Mouse (Mus musculus) spleen, postnatal 14 days (tissue): ENCODE measurements around the gene Dus3l.

Experiments
- DNase-seq, 2 experiments: peaks; one replicate each; pipeline ENCODE4 v3.0.0; 2021 to 2022; ENCODE audit warnings: low spot score in 2 of 2

Gene Dus3l

DNA sequence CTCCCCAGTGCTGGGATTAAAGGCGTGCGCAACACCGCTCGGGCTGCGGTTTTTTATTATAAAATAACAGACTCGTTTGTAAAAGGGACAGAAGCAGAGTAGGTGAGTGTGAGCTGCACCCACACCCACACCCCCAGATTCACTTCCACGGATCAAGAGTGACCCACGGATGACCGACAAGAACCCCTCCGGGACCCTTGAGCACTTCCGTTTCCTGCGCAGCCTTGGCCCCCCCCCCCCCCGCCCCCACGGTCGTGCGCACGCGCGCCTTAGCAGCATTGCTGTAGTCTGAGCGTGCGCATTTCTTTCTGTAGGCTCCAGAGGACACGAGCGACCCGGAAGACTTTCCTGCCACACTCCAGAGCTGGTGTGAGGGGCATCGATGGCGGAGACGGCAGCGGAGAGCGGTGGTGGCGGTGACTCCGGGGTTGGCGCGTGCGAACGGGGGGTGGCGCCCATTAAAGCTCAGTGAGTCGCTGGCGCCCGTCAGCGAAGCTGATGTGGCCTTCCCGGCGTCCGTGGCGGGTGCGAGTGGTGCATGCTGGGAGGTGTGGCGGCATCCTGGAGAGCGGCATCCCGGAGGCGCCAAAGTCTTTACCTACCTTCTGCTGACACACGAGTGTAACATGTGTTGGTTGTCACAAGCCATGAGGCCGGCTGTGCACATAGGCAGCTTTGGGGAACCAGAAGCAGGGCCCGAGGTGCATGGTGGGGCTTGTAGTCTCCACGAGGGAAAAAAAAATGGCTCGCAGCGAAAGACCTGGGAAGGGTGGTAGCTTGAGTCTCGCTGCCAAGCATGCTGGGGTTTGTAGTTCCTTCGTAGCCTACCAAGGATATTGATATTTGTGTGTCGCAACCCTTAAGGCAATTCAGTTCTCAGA, at the start of gene Dus3l:
Gene Dus3l, plus strand, starts transcription at position 284 of the 881 bp plus-strand sequence.
- peak; percentile 71 to 81 for DNase-seq

DNA sequence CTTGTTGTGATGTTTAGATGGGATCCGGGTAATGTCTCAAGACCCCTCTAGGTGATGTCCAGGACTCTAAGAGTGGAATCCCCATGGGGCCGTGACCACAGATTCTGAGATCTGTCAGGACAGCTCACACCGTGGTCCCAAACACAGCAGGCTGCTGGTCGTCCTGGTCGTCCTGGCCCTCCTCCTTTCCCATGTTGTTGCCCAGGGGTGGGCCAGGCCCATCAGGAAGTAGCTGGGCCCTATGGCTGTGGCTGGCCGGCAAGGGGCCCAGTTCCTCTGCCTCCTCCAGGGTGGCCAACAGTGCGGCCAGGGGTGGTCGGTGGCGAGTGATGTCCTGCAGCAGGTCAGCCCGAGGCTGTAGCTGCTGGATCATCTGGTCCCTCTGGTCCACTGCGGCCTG, 49.2 kb upstream of the Dus3l start:
- no peak for DNase-seq

GRCm38 (mm10) chr17:56715914-56716654, 48.5 kb upstream of the Dus3l start:
- no peak for DNase-seq

DNA sequence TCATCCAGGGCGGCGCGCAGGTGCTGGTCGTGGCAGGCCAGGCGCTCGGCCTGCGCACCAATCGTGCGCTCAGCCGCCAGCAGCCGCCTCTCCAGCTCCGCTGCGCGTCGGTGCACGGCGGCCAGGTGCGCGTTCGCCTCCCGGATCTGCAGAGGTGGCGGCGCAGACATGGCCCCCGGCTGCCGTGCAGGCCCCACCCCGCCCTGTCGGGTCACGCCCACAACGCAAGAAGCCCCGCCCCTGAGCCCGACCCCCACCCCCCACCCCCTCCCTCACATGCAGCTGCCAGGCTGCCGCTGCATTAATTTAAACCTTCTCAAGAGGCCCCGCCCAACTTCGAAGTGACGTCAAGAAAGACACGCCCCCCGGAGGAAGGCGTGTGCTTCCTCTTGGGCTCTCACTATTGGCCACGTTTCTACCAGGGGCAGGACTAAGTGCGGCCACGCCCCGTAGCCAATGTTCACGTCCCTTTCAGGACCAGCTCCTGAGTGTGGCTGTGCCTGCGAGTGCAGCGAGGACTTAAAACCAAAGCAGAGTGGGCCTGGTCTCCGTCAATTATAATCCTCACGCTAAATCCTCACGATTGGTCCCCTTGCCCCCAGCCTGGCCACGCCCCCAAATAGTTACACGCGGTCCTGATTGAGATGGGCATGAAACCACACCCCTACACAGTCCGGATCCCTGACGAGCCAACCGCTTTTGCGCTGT, 47.7 kb upstream of the Dus3l start:
- peak; percentile 90 to 94 for DNase-seq

- peak; percentile 86 to 92 for DNase-seq
These were observed 47.0 kb upstream of the Dus3l start, which contains the start of the genes Ndufa11 and Vmac for GRCm38 (mm10) chr17:56717363-56718058. Gene Ndufa11 (plus strand): TSS chr17:56717767. Gene Vmac (minus strand): TSS chr17:56718022.

- no peak for DNase-seq
These were observed 42.1 kb upstream of the Dus3l start for GRCm38 (mm10) chr17:56722441-56722840.

DNA sequence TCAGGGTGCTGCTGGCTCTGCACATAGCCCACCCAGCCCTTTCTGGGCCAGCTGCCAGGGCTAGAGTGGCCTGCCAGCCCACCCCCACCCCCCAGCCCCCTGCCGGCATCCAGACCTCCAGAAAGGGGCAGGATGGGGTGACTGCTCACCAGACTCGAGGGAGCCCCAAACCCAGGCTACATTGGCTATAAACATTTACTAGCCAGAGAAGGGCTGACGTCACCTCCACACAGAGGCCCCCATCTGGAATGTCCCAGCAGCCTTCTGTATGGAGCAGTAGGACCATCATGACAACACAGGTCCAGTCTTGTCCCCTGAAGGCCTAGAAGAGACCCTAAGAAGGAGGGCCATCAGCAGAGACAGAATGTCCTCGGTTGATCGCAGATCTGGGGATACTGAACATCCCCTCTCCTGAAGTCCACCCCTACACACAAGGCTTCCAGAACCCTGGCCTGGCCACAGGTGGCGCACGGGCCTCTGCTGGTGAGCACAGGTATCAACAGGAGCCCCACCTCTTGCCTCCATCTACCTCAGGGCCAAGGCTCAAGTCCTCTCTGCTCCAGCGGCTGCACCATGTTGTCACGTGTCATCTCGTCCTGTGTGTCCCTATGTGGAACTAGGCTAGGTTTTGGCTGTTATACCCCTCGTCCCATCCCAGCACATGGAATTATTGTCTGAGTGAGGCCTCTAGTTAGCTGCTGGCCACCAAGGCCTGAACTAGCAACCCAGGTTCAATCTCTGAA, 41.0 kb upstream of the Dus3l start:
- no peak for DNase-seq

DNA sequence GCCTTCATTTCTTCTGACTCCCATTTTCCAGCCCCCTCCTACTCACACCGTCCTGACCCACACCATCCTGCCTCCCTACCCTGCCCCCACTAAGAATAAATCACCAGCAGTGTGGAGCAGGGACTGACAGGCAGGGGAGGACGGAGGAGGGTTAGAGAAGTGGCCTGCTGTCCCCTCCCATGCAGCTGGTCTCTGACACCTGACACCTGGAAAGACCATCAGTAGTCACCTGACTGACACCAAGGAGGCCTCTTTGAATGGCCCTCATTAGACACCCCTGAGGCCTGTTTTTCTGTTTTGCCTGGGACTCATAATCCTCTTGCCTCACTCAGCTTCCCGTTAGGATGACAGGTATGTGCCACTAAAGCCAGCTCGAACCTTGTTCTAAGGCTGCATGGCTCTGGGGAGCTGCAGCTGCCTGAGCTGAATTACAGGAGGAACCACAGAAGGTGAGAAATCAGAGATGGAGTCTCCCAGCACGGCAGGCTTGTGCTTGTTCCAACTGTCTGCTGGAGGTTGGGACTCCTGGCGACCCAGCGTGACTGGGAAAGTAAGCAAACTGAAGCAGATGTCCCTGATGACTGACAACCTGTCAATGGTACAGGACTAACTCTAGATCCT, 37.4 kb upstream of the Dus3l start:
- DNase-seq: no peak

DNA sequence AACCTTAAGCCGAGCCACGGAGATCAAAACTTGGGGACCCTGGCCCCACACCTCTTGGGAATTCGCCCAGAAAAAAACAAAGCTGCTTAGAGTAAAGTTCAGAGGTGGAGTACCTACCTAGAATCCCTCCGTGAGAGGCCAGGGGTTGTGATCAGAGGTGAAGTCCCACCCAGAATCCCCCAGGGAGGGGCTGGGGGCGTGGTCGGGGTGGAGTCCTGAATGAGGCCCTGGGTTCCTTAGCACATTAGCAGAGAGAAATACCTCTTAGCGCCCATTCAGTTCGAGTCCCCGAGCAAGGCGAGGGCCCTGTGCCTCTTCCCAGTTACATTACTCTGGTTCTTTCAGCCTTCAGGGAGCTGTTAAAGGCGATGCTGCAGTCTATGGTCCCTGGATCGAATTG, 36.9 kb upstream of the Dus3l start:
- DNase-seq: no peak

DNA sequence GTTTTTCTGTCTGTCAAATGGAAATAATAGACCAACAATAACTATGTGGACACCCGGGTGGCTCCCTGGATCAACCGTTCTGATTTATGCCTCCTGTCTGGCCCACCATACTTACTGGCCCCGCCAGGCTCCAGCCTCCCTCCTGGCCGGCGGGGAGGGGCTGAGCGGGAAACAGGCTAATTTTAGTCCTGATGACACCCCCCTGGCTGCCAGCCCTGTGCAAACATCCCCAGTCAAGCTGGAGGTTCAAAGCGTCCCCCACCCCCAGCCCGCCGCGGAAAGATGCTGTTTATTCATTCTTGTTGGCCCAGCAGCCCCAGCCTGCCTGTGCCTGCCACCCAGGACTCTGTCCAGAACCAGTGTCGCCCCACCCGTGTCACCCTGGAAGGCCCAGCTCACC, 36.4 kb upstream of the Dus3l start:
- no peak for DNase-seq

DNA sequence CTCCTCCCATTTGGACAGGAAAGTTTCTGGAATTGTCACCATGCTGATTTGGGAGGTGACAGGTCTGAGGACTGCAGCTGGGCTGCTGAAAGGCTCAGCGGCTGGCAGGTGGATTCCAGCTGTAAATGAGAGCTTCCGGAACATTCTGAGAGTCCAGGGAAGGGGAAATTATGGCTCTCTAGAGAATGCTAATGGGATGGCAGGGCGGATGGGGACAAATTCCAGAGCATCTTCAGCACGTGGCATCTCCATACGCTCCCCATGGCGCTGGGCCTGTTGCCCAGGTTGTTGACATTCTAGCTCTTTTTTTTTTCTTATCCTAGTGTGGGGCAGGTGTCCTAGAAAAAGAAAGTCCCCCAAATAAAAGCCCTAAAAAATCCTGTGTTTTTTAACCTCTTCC, 35.4 kb upstream of the Dus3l start:
- DNase-seq: no peak

DNA sequence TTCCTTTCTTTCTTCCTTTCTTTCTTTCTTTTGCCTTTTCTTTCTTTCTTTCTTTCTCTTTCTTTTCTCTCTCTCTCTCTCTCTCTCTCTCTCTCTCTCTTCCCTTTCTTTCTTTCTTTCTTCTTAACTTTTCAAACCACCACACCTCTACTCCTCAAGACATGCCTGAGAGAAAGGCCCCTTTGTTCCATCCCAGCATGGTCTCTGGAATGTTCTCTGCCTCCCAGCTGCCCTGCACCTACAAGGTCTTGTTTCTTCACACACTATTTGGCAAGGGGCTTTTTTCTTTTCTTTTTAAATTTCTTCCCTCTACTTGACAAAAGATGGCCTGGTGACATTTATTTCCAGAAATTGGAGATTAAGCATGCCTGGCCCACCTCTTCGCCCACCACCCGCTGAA, 34.9 kb upstream of the Dus3l start:
- DNase-seq: no peak

DNA sequence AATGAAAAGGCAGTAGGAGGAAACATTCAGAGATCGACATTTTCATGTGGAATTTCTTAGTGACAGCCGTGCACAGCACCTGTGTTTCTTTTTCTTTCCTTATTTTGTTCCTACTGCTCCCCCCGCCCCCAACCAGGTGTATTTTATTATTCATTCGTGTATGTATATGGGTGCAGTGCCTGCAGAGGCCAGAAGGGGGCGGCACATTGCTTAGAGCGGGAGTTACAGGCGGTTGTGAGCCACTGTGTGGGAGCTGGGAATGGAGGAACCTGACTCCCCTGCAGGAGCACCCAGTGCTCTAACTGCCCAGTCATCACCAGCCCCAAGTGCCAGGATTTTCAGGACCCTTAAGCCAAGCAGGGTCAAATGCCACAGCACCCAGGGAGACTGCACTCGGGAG, 28.0 kb upstream of the Dus3l start:
- DNase-seq: no peak

- DNase-seq: no peak
These were observed 26.3 kb upstream of the Dus3l start for GRCm38 (mm10) chr17:56738221-56738620.

- DNase-seq: no peak
These were observed 24.3 kb upstream of the Dus3l start for GRCm38 (mm10) chr17:56740118-56740787.

DNA sequence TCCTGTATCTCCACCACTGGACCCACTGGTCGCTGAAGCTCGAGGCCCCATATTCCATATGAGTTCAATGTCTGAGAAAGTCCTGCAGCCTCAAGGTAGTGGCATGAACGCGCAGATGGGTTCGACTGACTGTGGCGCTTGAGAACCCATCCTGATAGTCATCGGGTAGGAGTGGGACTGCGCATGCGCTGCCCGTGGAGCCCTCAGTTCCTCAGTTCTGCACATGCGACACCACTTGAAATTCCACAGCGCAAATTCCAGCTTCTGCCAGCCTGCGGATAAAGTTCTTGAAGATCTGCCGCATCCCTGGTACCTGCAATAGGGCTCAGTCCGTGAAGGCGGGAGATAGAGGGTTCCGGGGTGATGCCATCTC, 23.8 kb upstream of the Dus3l start:
- no peak for DNase-seq

DNA sequence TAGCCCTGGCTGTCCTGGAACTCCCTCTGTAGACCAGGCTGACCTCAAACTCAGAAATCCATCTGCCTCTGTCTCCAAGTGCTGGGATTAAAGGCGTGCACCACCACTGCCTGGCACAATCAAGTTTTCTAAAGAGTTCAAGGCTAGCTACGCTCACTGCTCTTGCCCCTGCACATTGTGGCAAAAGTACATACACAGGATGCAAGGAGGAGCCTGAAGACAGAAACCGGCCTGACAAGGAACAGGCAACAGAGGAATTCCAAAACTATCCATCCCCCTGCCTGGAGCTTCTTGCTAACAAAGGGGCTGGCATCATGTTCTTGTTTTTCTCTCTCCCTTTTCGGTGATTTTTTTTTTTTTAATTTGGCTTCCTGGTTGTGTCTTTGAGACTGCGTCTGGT, 20.4 kb upstream of the Dus3l start:
- no peak for DNase-seq

GRCm38 (mm10) chr17:56751404-56752072, 13.0 kb upstream of the Dus3l start:
- DNase-seq: no peak

GRCm38 (mm10) chr17:56753452-56753851, 11.1 kb upstream of the Dus3l start:
- DNase-seq: no peak
